Mouse (Mus musculus) T-helper 17 cell (primary cell): ENCODE results near the gene Sprtn.

Experiments used
- in situ Hi-C, 2 experiments: fragments of 300-600 bp; cut with MboI, MseI; formaldehyde crosslinking; loops; 1 replicate in 1 of 2; 2 replicates in 1 of 2; pipeline ENCODE4 v1.15.1; 2025; ENCODE audit warnings: high pct_unique_total_duplicates in 2 of 2

The Sprtn gene

GRCm38 (mm10) chr8:124897386-124898250 is at the start of gene Sprtn, which contains the start of gene Exoc8:
TSS of gene Sprtn (plus strand) at chr8:124897886.
TSS of gene Exoc8 (minus strand) at chr8:124897705.
- in situ Hi-C loops, result loop anchor here in 1 of 2 experiments (25.0 kb wide), 1 partner anchor 1540 kb away; no protein-coding TSS in a partner anchor

GRCm38 (mm10) chr8:124853511-124853910 is 44.2 kb upstream of the Sprtn start:
- in situ Hi-C loops, result no loop called here

GRCm38 (mm10) chr8:124859466-124859865 is 38.2 kb upstream of the Sprtn start:
- in situ Hi-C loops, result no loop called here

GRCm38 (mm10) chr8:124860188-124860587 is 37.5 kb upstream of the Sprtn start:
- in situ Hi-C loops, result no loop called here

GRCm38 (mm10) chr8:124862321-124863162 is 35.1 kb upstream of the Sprtn start, which contains the start of the genes Gnpat and 2810004N23Rik:
TSS of gene Gnpat (plus strand) at chr8:124863033.
TSS of gene 2810004N23Rik (minus strand) at chr8:124863120.
- in situ Hi-C loops, result no loop called here

GRCm38 (mm10) chr8:124863163-124863677 is 34.5 kb upstream of the Sprtn start:
- in situ Hi-C loops, result no loop called here

- in situ Hi-C loops, result no loop called here
Observed at GRCm38 (mm10) chr8:124863729-124864128, 34.0 kb upstream of the Sprtn start.

GRCm38 (mm10) chr8:124866669-124867068 is 31.0 kb upstream of the Sprtn start:
- in situ Hi-C loops, result no loop called here

- in situ Hi-C loops, result no loop called here
Observed at GRCm38 (mm10) chr8:124867126-124867525, 30.6 kb upstream of the Sprtn start.

- in situ Hi-C loops, result no loop called here
Observed at GRCm38 (mm10) chr8:124869708-124870107, 28.0 kb upstream of the Sprtn start.

- in situ Hi-C loops, result no loop called here
Observed at GRCm38 (mm10) chr8:124871474-124871873, 26.2 kb upstream of the Sprtn start.

GRCm38 (mm10) chr8:124872081-124872480 is 25.6 kb upstream of the Sprtn start:
- in situ Hi-C loops, result no loop called here

- in situ Hi-C loops, result no loop called here
Observed at GRCm38 (mm10) chr8:124872690-124873089, 25.0 kb upstream of the Sprtn start.

GRCm38 (mm10) chr8:124878141-124878540 is 19.5 kb upstream of the Sprtn start:
- in situ Hi-C loops, result loop anchor here in 1 of 2 experiments (25.0 kb wide), 1 partner anchor 1559 kb away; no protein-coding TSS in a partner anchor

GRCm38 (mm10) chr8:124878946-124879526 is 18.6 kb upstream of the Sprtn start:
- in situ Hi-C loops, result loop anchor here in 1 of 2 experiments (25.0 kb wide), 1 partner anchor 1558 kb away; no protein-coding TSS in a partner anchor

GRCm38 (mm10) chr8:124888385-124888784 is 9.3 kb upstream of the Sprtn start:
- in situ Hi-C loops, result loop anchor here in 1 of 2 experiments (25.0 kb wide), 1 partner anchor 1549 kb away; no protein-coding TSS in a partner anchor

- in situ Hi-C loops, result loop anchor here in 1 of 2 experiments (25.0 kb wide), 1 partner anchor 1545 kb away; no protein-coding TSS in a partner anchor
Observed at GRCm38 (mm10) chr8:124892596-124892995, 5.1 kb upstream of the Sprtn start.

GRCm38 (mm10) chr8:124896010-124896631 is 1.6 kb upstream of the Sprtn start:
- in situ Hi-C loops, result loop anchor here in 1 of 2 experiments (25.0 kb wide), 1 partner anchor 1541 kb away; no protein-coding TSS in a partner anchor

- in situ Hi-C loops, result loop anchor here in 1 of 2 experiments (25.0 kb wide), 1 partner anchor 1540 kb away; no protein-coding TSS in a partner anchor
Observed at GRCm38 (mm10) chr8:124896632-124897385, 877 bp upstream of the Sprtn start.
